Mouse (Mus musculus) limb, embryonic 14.5 days (tissue): Measurements from ENCODE around the gene Gon4l. TPM values are rescaled to one million over a fixed set of nuclear protein-coding genes. Genes with fewer than 3 reads are reported as not detected.

ENCODE experiments used
- ATAC-seq: fragments of 200-750 bp; cut with Nextera tagmentation; 2 replicates; pipeline ENCODE4 v1.8.0; 2017; ENCODE audit warnings: low read depth, moderate number of reproducible peaks, moderate TSS enrichment; ENCODE audit not compliant: low FRiP score
- DNase-seq: peaks from one replicate; pipeline ENCODE4 v3.0.0-alpha.2; 2015; ENCODE audit warnings: low spot score
- H3K27ac ChIP-seq: fragments of 300-500 bp; sonication (generic); replicated peaks from 2 replicates; pipeline ENCODE4 v1.5.1; 2014; ENCODE audit warnings: low read depth, mild to moderate bottlenecking, low read length, moderate library complexity, mixed read lengths
- H3K27me3 ChIP-seq: fragments of 300-500 bp; sonication (generic); 2 replicates; pipeline ENCODE4 v1.6.1; 2014; ENCODE audit warnings: low read length, mixed read lengths; ENCODE audit not compliant: control insufficient read depth, insufficient read depth
- H3K36me3 ChIP-seq: fragments of 300-500 bp; sonication (generic); 2 replicates; pipeline ENCODE4 v1.6.1; 2014; ENCODE audit warnings: mild to moderate bottlenecking, low read length, moderate library complexity, mixed read lengths; ENCODE audit not compliant: control insufficient read depth, insufficient read depth
- H3K4me1 ChIP-seq: fragments of 300-500 bp; sonication (generic); 2 replicates; pipeline ENCODE4 v1.6.1; 2014; ENCODE audit warnings: antibody characterized with exemption, low read length, mixed read lengths; ENCODE audit not compliant: control insufficient read depth, insufficient read depth
- H3K4me2 ChIP-seq: fragments of 300-500 bp; sonication (generic); replicated peaks from 2 replicates; pipeline ENCODE4 v1.6.1; 2014; ENCODE audit warnings: low read depth, mild to moderate bottlenecking, low read length, moderate library complexity; ENCODE audit not compliant: severe bottlenecking
- H3K4me3 ChIP-seq: fragments of 300-500 bp; sonication (generic); replicated peaks from 2 replicates; pipeline ENCODE4 v1.5.1; 2014; ENCODE audit warnings: low read length
- H3K9ac ChIP-seq: fragments of 300-500 bp; sonication (generic); 2 replicates; pipeline ENCODE4 v1.6.1; 2014; ENCODE audit warnings: mild to moderate bottlenecking, low read depth, low read length, moderate library complexity; ENCODE audit not compliant: severe bottlenecking
- H3K9me3 ChIP-seq: fragments of 300-500 bp; sonication (generic); 2 replicates; pipeline ENCODE4 v1.6.1; 2016; ENCODE audit warnings: low read length; ENCODE audit not compliant: control insufficient read depth
- POLR2A ChIP-seq: fragments of 200-500 bp; IDR thresholded peaks from 2 replicates; pipeline ENCODE4 v1.8.0; 2012; ENCODE audit warnings: inconsistent platforms, mild to moderate bottlenecking, moderate library complexity, borderline replicate concordance; ENCODE audit not compliant: insufficient read depth, insufficient read length; ENCODE audit errors: extremely low read depth
- WGBS: fragments of 180-500 bp; shearing (Covaris S2); extraction: QIAGEN DNeasy Blood & Tissue Kit; methylation state at CpG from one replicate; pipeline ENCODE4 v1.1.7; 2014; 5-methylcytosine and 5-hydroxymethylcytosine counted together
- polyA plus RNA-seq, 2 experiments: library from polyadenylated mRNA; depleted of rRNA in 1 of 2; stranded (reverse) in 1 of 2; unstranded in 1 of 2; fragments of >200 nt; fragmentation: Nextera tagmentation in 1 of 2; extraction: Ambion mirVana in 1 of 2; gene quantifications; 2 replicates each; pipeline versions ENCODE4 v1.2.1 to v1.2.3; 2012 to 2014

The Gon4l gene
- polyA plus RNA-seq, 2 experiments = 14.2 to 29.9 TPM

DNA sequence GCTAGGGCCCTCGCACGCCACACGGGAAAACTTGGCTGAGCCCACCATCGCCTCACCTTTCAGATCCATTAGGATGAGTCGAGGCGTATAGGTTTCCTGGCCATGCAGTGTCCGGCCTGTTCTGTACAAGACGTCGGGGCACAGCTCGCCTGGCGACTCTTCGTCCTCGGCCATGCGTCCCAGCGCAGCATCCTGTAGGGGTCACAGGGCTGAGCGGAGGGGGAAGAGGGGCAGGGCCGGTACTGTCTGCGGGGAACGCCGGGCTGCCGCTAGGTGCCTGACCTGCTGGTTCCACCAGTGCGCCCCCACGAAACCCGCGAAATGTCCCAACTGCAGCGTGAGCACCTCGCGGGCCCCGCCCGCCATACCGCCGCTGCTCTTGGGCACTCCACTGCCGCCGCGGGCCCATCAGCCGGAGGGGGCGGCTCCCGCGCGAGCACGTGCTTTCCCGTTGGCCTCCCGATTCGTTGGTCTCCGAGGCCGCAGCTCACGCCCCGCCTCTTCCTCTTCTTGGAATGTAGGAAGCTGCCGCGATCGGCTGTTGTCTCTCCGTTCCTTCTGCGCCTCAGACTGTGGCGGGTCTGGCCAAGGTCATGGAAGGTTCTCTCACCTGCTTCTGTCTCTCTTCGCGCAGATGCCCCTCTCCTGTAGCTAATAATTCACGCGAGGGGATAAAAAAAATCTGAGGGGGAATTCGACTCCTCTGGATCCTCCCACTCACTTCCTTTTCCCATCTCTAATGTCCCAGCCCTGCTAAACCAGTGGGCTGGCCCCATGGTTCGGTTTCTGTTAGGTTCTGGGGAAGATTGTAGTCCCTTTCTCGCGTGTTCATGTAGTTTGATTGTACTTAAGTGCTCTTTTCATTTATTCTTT lies 78.7 kb downstream of the Gon4l start, which contains the start of gene Msto1:
Gene Msto1 (minus strand): TSS at position 489 of the 873 bp plus-strand sequence.
- no peaks in the 10 kb centered on the region for H3K4me1 ChIP-seq
- no peaks in the 10 kb centered on the region for H3K27me3 ChIP-seq
- H3K36me3 ChIP-seq = peaks cover 38% of the 10 kb centered on the region
- H3K4me2 ChIP-seq = peak within 1 kb of the TSS; percentile 84
- no peaks in the 10 kb centered on the region for H3K9me3 ChIP-seq
- H3K27ac ChIP-seq = peak within 1 kb of the TSS; percentile 59
- peak within 1 kb of the TSS; percentile 76 for H3K9ac ChIP-seq
- WGBS = under 1% methylated on average over 52 of the region's 62 CpGs
- ATAC-seq (peak; percentile 96), DNase-seq (peak; percentile 92)
- TF ChIP-seq POLR2A = 0 out of 2 replicates have a peak, but pooled peaks have one; percentile 65
- peak within 1 kb of the TSS; percentile 76 for H3K4me3 ChIP-seq

DNA sequence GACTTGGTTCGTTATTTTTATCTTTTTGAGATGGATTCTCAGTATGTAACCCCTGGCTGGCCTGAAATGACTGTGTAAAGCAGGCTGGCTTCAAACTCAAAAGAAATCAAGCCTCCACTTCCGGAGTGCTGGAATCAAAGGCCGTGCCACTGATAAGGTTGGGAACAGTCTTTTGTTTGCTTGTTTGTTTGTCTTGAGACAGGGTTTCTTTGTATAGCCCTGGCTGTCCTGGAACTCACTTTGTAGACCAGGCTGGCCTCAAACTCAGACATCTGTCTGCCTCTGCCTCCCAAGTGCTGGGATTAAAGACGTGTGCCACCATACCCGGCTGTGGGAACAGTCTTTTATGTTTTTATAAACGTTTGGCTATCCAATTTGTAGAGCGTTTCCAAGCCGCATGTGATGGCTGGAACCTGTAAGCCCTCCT lies 79.4 kb downstream of the Gon4l start:
- H3K36me3 ChIP-seq = peaks cover 32% of the 10 kb centered on the region
- ATAC-seq = peak; percentile 3; the same call in 1 of the 2 replicates
- H3K4me3 ChIP-seq = peak overlapping the region; percentile 76
- peak overlapping the region; percentile 84 for H3K4me2 ChIP-seq
- H3K27ac ChIP-seq = peak overlapping the region; percentile 59
- 27% methylated on average over 8 of the region's 8 CpGs for WGBS
- DNase-seq = no peak
- H3K27me3 ChIP-seq = no peaks in the 10 kb centered on the region
- no peaks in the 10 kb centered on the region for H3K9me3 ChIP-seq
- TF ChIP-seq POLR2A = no peak
- peak overlapping the region; percentile 76 for H3K9ac ChIP-seq
- no peaks in the 10 kb centered on the region for H3K4me1 ChIP-seq

DNA sequence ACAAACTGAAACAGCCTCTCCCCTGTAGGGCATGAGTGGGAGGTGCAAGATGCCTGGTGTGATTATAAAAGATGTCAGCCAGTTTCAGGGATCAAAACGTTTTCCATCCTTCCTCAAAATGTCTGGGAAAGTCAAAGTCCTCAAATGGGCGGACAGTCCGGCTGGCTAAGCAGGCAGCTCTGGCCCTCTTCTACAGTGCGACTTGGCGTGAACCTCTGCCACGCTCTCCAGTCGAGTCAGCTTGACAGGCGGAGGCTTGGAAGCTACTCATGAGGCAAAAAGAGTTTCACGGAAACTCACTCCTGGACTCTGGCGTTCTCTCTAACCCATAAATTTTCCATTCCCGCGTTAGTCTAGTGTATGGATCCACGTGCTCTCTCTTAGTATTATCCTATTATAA lies 84.0 kb downstream of the Gon4l start:
- Histone ChIP-seq H3K27ac (no peak overlapping the region), H3K27me3 (no peaks in the 10 kb centered on the region), H3K9me3 (0 out of 2 replicates have a peak, but pooled peaks cover 5% of the 10 kb centered on the region), H3K9ac (no peak overlapping the region), H3K36me3 (peaks cover 30% of the 10 kb centered on the region), H3K4me2 (no peak overlapping the region), H3K4me3 (no peak overlapping the region), H3K4me1 (no peaks in the 10 kb centered on the region)
- no peak for DNase-seq
- ATAC-seq = no peak
- TF ChIP-seq POLR2A = no peak
- WGBS = 77% methylated on average over 13 of the region's 13 CpGs

DNA sequence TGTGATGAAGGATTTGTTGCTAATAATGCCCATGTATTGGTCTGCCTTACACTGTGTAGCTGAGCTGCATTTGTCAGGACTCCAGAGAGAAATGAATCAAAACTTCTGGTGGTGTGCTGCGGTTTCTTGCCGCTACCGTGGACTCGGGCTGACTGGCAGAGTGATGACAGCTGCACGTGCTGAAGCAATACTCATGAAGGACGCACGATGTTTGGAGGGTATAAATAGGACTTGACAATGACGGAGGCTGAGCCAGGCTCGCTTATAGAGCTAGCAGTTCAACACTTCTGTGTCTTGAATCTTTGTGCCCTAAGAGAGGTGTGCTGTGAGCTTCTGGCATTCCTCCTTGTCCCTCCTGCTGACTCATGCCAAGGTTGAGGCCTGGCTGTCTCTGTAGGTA lies 86.4 kb downstream of the Gon4l start:
- H3K4me3 ChIP-seq = no peak overlapping the region
- H3K9ac ChIP-seq = no peak overlapping the region
- H3K4me1 ChIP-seq = no peaks in the 10 kb centered on the region
- no peak for DNase-seq
- no peak overlapping the region for H3K4me2 ChIP-seq
- WGBS = 96% methylated on average over 9 of the region's 9 CpGs
- 0 out of 2 replicates have a peak, but pooled peaks cover 5% of the 10 kb centered on the region for H3K9me3 ChIP-seq
- H3K27me3 ChIP-seq = no peaks in the 10 kb centered on the region
- no peak for ATAC-seq
- peaks cover 54% of the 10 kb centered on the region for H3K36me3 ChIP-seq
- no peak overlapping the region for H3K27ac ChIP-seq
- TF ChIP-seq POLR2A = no peak

DNA sequence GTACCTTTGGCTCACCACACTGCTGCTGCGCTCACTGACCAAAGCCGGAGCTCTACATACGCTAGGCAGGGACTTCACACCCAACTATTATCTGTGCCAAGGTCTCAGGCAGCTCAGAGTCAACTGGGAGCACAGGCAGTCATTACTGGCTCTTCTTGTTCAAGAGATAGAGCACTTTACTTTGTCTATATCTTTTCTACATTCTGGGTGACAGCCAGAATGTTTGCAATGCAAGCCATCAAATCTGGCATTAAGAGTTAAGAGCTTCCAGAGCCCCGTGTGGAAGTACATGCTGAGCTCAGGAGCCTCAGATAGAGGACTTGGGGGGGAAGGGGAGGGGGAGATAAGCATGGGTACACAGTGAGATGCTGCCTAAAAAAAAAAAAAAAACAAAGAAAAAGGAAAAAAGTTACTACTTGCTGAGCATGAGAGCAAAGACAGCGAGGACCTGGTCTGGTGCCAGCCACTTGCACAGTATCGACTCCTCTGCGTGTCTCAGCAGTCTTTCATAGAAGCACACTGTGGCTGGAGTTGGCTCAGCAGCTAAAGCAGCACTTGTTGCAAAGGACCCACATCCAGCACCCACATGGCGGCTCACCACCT lies 89.1 kb downstream of the Gon4l start:
- peaks cover 81% of the 10 kb centered on the region for H3K36me3 ChIP-seq
- 91% methylated on average over 8 of the region's 8 CpGs for WGBS

More for the DNA sequence above, 89.1 kb downstream of the Gon4l start:
- H3K4me1 ChIP-seq = no peaks in the 10 kb centered on the region
- no peaks in the 10 kb centered on the region for H3K27me3 ChIP-seq
- TF ChIP-seq POLR2A = no peak
- H3K4me2 ChIP-seq = no peak overlapping the region
- ATAC-seq = no peak
- no peak overlapping the region for H3K4me3 ChIP-seq
- 0 out of 2 replicates have a peak, but pooled peaks cover 5% of the 10 kb centered on the region for H3K9me3 ChIP-seq
- H3K9ac ChIP-seq = no peak overlapping the region
- H3K27ac ChIP-seq = no peak overlapping the region
- no peak for DNase-seq
